Mouse (Mus musculus) left cerebral cortex, adult 8-10 months (tissue): ENCODE measurements around the gene Themis3. TPM values are rescaled to one million over a fixed set of nuclear protein-coding genes. Genes with fewer than 3 reads are reported as not detected.
"Not testable (repeated sequence)": the region's sequence is repeated elsewhere in the genome, so short reads cannot be mapped to it uniquely, and the experiment has no call there.

Experiments used
- DNase-seq, 2 experiments: peaks; one replicate each; pipeline ENCODE4 v3.0.0; 2022; ENCODE audit warnings: low spot score in 2 of 2
- total RNA-seq, 4 experiments: library from RNA; stranded (reverse); gene quantifications; 2 replicates each; pipeline ENCODE4 v1.2.4; 2022

Themis3 gene
- total RNA-seq, 4 experiments from 2014 or later = 0.14 to 0.21 TPM; not detected in 2

GRCm38 (mm10) chr17:66558404-66559317 is 35.8 kb downstream of the Themis3 start:
- DNase-seq = no peak

- DNase-seq = no peak
Measured at GRCm38 (mm10) chr17:66552690-66553089, 41.7 kb downstream of the Themis3 start.

DNA sequence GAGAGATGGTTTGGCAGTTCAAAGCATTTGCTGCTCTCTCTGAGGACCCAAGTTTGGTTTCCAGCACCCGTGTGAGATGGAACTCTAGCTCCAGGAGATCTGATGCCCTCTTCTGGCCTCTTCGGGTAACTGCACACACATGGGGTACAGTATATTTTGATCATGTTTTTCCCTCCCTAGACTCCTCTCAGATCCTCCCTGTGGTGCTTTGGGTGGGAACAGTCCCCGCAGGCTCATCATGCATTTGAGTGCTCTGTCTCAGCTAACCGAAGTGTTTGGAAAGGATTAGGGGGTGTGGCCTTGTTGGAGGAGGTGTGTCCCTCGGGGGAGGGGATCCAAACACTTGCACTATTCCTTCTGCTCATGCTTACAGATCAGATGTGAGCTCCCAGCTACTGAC is 43.9 kb downstream of the Themis3 start:
- no peak for DNase-seq

GRCm38 (mm10) chr17:66532285-66532684 is 62.1 kb downstream of the Themis3 start:
- DNase-seq = no peak

DNA sequence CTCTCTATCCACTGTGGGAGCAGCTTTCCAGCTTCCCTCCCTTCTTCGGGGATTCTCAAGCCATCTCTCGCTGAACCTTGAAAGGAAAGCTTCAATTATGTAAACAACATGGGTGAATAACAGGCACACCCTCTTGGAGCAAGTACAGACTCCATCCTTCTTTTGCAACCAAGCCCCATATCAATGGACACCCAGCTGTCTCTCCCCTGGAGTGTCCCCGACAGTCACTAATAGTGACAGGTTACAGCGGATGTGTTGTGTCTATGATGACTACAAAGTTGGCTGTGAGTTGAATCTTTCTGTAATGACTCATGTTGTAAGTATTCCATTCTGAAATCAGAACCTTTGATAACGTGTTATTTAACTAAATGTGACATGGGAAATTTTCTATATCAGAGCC is 71.0 kb downstream of the Themis3 start:
- no peak for DNase-seq

DNA sequence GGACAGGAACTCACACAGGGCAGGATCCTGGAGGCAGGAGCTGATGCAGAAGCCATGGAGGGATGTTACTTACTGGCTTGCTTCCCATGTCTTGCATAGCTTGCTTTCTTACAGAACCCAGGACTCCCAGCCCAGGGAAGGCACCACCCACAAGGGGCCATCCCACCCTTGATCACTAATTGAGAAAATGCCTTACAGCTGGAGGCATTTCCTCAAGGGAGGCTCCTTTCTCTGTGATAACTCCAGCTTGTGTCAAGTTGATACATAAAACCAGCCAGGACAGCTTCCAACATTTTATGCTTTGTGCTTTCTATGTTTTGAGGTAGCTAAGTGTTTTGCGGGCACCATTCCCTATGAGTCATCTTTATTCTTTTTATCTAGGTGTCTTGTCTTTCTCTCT is 71.8 kb downstream of the Themis3 start:
- DNase-seq = not testable (repeated sequence)

GRCm38 (mm10) chr17:66519554-66520553 is 74.6 kb downstream of the Themis3 start, which contains the start of gene Rab12:
Rab12 (minus strand) TSS chr17:66519729.
- DNase-seq = peak; percentile 72

DNA sequence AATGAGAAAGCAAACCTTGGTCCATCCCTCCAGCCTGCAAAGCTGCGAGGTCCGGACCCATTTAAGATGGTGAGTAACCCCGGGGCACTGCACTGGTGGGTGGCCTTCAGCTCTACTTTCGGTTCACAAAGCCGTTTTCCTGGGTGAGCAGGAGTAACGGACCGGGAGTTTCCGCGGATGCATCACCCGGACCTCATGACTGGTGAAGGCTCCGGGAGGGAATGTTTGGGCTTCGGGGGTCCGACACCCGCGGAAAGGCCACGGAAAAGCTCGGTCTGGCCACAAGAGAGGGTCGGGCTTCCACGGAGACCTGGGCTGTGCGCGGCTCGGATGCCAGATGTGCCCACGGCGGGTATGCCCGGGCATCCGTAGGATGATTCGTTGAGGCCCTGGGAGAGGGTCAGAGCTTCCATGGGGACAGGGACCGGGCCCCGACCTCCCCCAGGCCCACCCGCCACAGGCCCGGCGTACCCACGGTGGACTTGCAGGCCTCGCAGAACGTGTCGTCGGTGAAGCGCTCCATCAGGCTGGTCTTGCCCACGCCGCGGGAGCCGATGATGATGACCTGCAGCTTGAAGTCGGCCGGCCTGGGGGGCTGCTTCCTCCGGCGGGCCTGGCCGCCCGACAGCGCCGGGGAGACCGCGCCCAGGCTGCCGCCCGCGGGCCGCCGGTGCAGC is 75.4 kb downstream of the Themis3 start:
- no peak for DNase-seq

GRCm38 (mm10) chr17:66516953-66517352 is 77.5 kb downstream of the Themis3 start:
- no peak for DNase-seq

DNA sequence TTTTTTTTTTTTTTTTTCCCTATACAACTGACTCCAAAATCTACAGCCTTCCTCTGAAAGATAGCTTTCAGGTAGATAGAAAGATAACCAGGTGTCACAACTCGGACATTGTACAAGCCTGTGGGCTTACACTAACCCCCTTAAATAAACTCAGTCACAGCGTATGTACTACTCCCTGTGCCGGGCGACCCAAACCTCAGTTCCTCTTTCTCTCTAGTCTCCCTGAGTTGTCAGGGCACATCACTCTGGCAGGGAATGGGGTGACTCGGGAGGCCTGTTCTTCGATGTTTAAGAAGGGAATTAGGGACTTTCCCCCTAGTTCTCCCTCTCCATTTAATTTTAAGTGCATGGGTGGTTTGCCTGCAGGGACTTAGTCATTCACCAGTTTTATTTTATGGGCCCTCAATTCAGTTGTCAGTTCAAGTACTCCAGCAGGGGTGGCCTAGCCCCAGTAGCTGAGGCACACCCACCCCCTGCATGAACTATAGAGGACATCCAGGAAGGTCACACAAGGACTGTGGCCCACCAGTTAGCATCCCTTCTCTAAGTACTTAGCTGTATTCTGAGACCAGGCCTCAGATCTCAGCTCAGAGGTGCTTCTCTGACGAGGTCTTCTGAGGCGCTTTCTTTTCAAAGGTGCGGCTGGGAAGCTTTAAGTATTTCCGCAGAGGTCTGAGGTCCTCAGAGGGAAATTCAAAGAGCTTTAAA is 80.0 kb downstream of the Themis3 start:
- DNase-seq = no peak

- no peak for DNase-seq
Measured at GRCm38 (mm10) chr17:66512202-66512956, 82.0 kb downstream of the Themis3 start.

DNA sequence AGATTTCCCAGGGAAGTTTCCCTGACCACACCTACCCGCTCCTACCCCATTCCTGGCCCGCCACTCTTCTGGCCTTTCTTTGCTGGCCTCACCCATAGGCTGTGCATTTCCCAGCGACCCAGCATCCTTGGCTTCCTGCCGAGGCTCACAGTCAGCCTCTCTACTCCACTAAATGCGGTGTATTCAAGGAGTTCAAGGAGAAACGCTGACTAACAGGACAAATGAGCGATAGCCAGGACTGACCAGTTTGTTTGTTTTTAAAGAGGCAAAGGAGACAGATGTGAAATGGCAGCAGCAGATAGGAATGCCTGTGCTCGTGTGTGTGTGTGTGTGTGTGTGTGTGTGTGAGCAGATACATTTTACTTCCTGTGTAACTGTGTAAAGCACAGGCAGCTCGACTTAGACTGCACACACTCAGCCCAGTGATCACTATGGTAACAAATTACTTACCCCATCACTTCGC is 84.2 kb downstream of the Themis3 start:
- DNase-seq = no peak

DNA sequence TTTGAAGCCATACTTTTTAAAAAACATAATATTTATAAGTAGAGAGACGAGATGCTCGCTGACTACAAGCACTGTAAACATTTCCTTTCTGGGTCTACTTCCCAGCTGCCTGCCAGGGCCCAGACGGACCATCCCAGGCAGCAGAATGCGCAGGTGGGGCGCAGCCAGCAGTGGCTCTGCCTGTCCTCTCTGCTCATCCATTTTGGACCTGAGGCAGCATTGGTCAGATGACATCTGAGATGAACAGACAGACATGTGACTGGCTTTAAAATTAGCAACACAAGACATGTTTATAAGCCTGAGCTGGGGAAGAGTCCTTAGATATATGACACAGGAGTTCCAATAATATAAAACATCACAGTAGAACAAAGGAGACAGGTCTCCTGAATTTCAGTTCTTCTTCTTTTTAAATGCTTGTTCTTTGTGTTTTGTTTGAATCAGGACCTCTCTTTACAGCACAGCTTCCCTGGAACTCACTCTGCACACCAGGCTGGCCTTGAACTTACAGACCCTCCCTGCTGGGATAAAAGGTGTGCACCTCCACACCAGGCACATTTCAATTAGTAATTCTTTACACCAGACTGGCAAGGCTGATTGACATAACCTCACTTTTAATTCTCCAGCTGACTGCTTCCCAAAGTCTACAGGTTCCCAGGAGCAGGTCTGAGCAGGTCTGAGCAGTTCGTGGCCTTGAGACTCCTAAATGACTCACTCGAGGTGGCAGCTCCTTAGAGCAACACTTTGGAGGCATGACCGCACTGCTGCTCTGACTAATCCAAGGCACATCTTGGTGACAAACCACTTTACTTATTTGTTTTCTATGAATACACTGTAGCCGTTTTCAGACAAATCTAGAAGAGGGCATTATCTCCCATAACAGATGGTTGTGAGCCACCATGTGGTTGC is 87.1 kb downstream of the Themis3 start:
- no peak for DNase-seq

DNA sequence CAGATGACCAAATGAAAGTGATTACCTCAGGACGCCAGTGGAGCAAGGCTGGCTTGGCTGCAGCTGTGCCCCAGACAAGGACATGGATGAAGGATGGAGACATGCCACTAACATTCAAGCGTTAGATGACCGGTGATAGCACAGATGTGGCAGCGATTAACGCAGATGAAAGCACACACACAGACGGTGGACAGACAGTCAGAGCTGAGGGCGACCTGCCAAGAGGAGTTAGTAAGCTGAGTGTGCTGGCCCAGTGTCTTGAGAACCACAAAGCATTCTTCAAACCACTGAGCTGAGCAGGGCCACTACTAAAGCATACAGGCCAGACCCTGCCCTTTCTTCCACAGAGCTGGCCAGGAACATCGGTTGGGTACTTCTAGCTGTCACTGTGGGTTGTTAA is 89.5 kb downstream of the Themis3 start:
- no peak for DNase-seq

Other genes with a start within 250 kb of the Themis3 start
- gene Mtcl1, start 144.9 kb downstream of the Themis3 start, total RNA-seq = 100 to 1,000 TPM; 111 to 123 (median 120) TPM
- gene Rab12, start 74.9 kb downstream of the Themis3 start, total RNA-seq = 100 to 1,000 TPM; 110 to 126 (median 118) TPM